5 mouse cellular contexts compared by ENCODE assay signal in genomic region chr19:44120686-44121085, GRCm38 (mm10). TPM values are rescaled to one million over a fixed set of nuclear protein-coding genes. Genes with fewer than 3 reads are reported as not detected.
DNase-seq lines count a peak whose midpoint lies in the region.
"Not testable (repeated sequence)": the region's sequence is repeated elsewhere in the genome, so short reads cannot be mapped to it uniquely, and the experiment has no call there.

No protein-coding gene starts in this region.

- not testable (repeated sequence) for H3K27me3 ChIP-seq in heart, embryonic 10.5 days (ENCODE audit: insufficient read depth, poor library complexity, severe bottlenecking)

- H3K9me3 ChIP-seq in heart, embryonic 10.5 days = not testable (repeated sequence)

- H3K4me1 ChIP-seq in heart, embryonic 10.5 days = not testable (repeated sequence)

- H3K27ac ChIP-seq in heart, embryonic 10.5 days = not testable (repeated sequence)

- not testable (repeated sequence) for H3K4me3 ChIP-seq in heart, embryonic 10.5 days

- H3K36me3 ChIP-seq in heart, embryonic 10.5 days = peaks cover 82% of the 10 kb centered on the region

- peak; percentile 55 to 88 for DNase-seq in adrenal gland, adult (ENCODE audit: inconsistent age in 2 of 2, low spot score in 1 of 2)
- peak; percentile 61 for DNase-seq in adrenal gland, adult 8-10 months
- DNase-seq in adrenal gland, postnatal 14 days = peak; percentile 67
- peak; percentile 54 to 69 for DNase-seq in adrenal gland, postnatal 36 days
- DNase-seq in heart, embryonic 10.5 days (ENCODE audit: low spot score) = peak; percentile 50

- WGBS in heart, embryonic 10.5 days = 88% methylated on average over 9 of the region's 9 CpGs

RNA-seq across cellular contexts. Expression of gene Chuk, which starts 13.4 kb away (rescaled TPM):
- total RNA-seq in adrenal gland, adult 8-10 months (2022) = 100 to 1,000 TPM in 2 of 4 experiments, 10 to 100 TPM in 2; 74.5 to 111 (median 93.4) TPM
- 60.3 and 61.7 TPM in 2 replicates for total RNA-seq in adrenal gland, postnatal 14 days (2021)
- total RNA-seq in adrenal gland, postnatal 36 days (2021) = 10 to 100 TPM; 57.3 to 92.5 TPM
- 36.8 and 47.0 TPM in 2 replicates for polyA plus RNA-seq in heart, embryonic 10.5 days (2016; fragmentation: Nextera tagmentation; extraction: Ambion mirVana)

RNA-seq across cellular contexts. Expression of gene Cwf19l1, which starts 15.0 kb away (rescaled TPM):
- total RNA-seq in adrenal gland, adult 8-10 months (2022) = 10 to 100 TPM; 24.0 to 35.8 (median 30.0) TPM
- 20.4 and 27.1 TPM in 2 replicates for total RNA-seq in adrenal gland, postnatal 14 days (2021)
- 10 to 100 TPM; 19.3 to 31.7 TPM for total RNA-seq in adrenal gland, postnatal 36 days (2021)
- 21.9 and 23.8 TPM in 2 replicates for polyA plus RNA-seq in heart, embryonic 10.5 days (2016; fragmentation: Nextera tagmentation; extraction: Ambion mirVana)

RNA-seq across cellular contexts. Expression of gene Bloc1s2, which starts 25.6 kb away (rescaled TPM):
- 10 to 100 TPM; 35.7 to 40.9 (median 39.5) TPM for total RNA-seq in adrenal gland, adult 8-10 months (2022)
- 27.5 and 34.5 TPM in 2 replicates for total RNA-seq in adrenal gland, postnatal 14 days (2021)
- 10 to 100 TPM; 26.0 to 26.9 TPM for total RNA-seq in adrenal gland, postnatal 36 days (2021)
- 69.0 and 91.3 TPM in 2 replicates for polyA plus RNA-seq in heart, embryonic 10.5 days (2016; fragmentation: Nextera tagmentation; extraction: Ambion mirVana)

RNA-seq across cellular contexts. Expression of gene Erlin1, which starts 51.1 kb away (rescaled TPM):
- total RNA-seq in adrenal gland, adult 8-10 months (2022) = 10 to 100 TPM; 18.5 to 34.0 (median 26.5) TPM
- 18.4 and 20.0 TPM in 2 replicates for total RNA-seq in adrenal gland, postnatal 14 days (2021)
- 10 to 100 TPM; 15.8 to 32.5 TPM for total RNA-seq in adrenal gland, postnatal 36 days (2021)
- 18.6 and 24.6 TPM in 2 replicates for polyA plus RNA-seq in heart, embryonic 10.5 days (2016; fragmentation: Nextera tagmentation; extraction: Ambion mirVana)
